Comparison of ENCODE assay signal across 10 mouse cellular contexts in the genomic region with DNA sequence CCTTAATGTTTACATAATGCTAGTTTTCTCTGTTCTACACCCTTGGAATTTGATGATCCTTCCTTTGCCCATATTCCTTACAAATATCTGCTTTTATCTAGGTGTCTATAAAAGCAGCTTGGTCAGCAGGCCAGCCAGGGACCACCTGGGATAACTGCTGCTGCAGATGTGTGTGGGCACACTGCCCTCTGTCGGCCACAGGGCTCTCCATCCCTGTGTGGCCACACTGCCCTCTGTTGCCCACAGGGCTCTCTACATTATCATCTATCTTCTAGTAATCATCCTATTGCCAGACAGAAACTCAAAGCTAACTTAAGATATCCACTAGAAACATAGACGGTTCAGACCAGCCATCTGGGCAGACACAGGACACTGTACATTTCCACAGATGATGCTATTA. TPM values are rescaled to one million over a fixed set of nuclear protein-coding genes. Genes with fewer than 3 reads are reported as not detected.
A peak's percentile ranks its signal among the peaks of the same experiment; 100 is the strongest.
DNase-seq lines count a peak whose midpoint lies in the region; ATAC-seq and TF ChIP-seq lines count a peak whose summit lies in the region.
"Had no signal": no experiment of that assay in that cellular context is flagged by ENCODE, and none has a peak within 500 bp of the region (broad histone marks: within the 10 kb centered on the region; RNA-seq: fewer than 3 reads in every experiment).

No protein-coding gene starts in this region.

- WGBS in forebrain, postnatal 0 days, result 15% methylated on average over 2 of the region's 2 CpGs
- WGBS in forebrain, embryonic 16.5 days, result 7% methylated on average over 2 of the region's 2 CpGs
- WGBS in kidney, embryonic 14.5 days, result 19% methylated on average over 2 of the region's 2 CpGs

- no peak for ATAC-seq in forebrain, postnatal 0 days
- ATAC-seq in forebrain, embryonic 16.5 days, result no peak
- ATAC-seq in kidney, embryonic 14.5 days (ENCODE audit: low FRiP score, low TSS enrichment), result peak; percentile 68; the same call in 1 of the 2 replicates

- H3K27me3 ChIP-seq in forebrain, postnatal 0 days (ENCODE audit: insufficient read depth, low read length), result no peaks in the 10 kb centered on the region
- no peaks in the 10 kb centered on the region for H3K27me3 ChIP-seq in forebrain, embryonic 16.5 days (replicated peaks; ENCODE audit: control insufficient read depth, insufficient read depth, low read length)
- no peaks in the 10 kb centered on the region for H3K27me3 ChIP-seq in kidney, embryonic 14.5 days (ENCODE audit: control insufficient read depth, insufficient read depth, low read length)
- H3K27me3 ChIP-seq: hindbrain, embryonic 15.5 days; neural tube, embryonic 13.5 days had no signal

- no peaks in the 10 kb centered on the region for H3K9me3 ChIP-seq in forebrain, postnatal 0 days (ENCODE audit: low read length)
- H3K9me3 ChIP-seq in forebrain, embryonic 16.5 days (ENCODE audit: control insufficient read depth, low read length), result no peaks in the 10 kb centered on the region
- no peaks in the 10 kb centered on the region for H3K9me3 ChIP-seq in kidney, embryonic 14.5 days (ENCODE audit: control insufficient read depth, low read length)
- H3K9me3 ChIP-seq: hindbrain, embryonic 15.5 days; neural tube, embryonic 13.5 days had no signal

- DNase-seq in forebrain, postnatal 0 days, result peak; percentile 34
- peak; percentile 40 for DNase-seq in right cerebral cortex, postnatal 14 days
- no peak for DNase-seq in right cerebral cortex, postnatal 25 days
- DNase-seq in cerebellum, postnatal 14 days, result peak; percentile 69 to 73
- peak; percentile 25 for DNase-seq in naive thymus-derived CD4-positive, alpha-beta T cell, adult 2 months (ENCODE audit: low read depth)
- DNase-seq in ovary, postnatal 10 days (ENCODE audit: low spot score), result no peak

- H3K4me3 ChIP-seq in forebrain, postnatal 0 days (ENCODE audit: low read depth, low read length), result no peak overlapping the region
- no peak overlapping the region for H3K4me3 ChIP-seq in forebrain, embryonic 16.5 days (replicated peaks; ENCODE audit: low read length)
- H3K4me3 ChIP-seq in kidney, embryonic 14.5 days (ENCODE audit: low read length), result no peak overlapping the region
- H3K4me3 ChIP-seq: hindbrain, embryonic 15.5 days; neural tube, embryonic 13.5 days had no signal

- peaks cover 77% of the 10 kb centered on the region for H3K36me3 ChIP-seq in forebrain, postnatal 0 days (ENCODE audit: insufficient read depth)
- peaks cover 23% of the 10 kb centered on the region for H3K36me3 ChIP-seq in forebrain, embryonic 16.5 days (ENCODE audit: control insufficient read depth, insufficient read depth)
- peaks cover 53% of the 10 kb centered on the region for H3K36me3 ChIP-seq in kidney, embryonic 14.5 days (ENCODE audit: control insufficient read depth, insufficient read depth, low read length)

- H3K27ac ChIP-seq in forebrain, postnatal 0 days (ENCODE audit: low read depth, low read length), result no peak overlapping the region
- H3K27ac ChIP-seq in forebrain, embryonic 16.5 days (ENCODE audit: low read length), result no peak overlapping the region
- no peak overlapping the region for H3K27ac ChIP-seq in kidney, embryonic 14.5 days (ENCODE audit: low read depth, low read length)
- H3K27ac ChIP-seq: hindbrain, embryonic 15.5 days; neural tube, embryonic 13.5 days had no signal

- no peak overlapping the region for H3K9ac ChIP-seq in forebrain, postnatal 0 days
- no peak overlapping the region for H3K9ac ChIP-seq in forebrain, embryonic 16.5 days (replicated peaks; ENCODE audit: low read depth, low read length)
- H3K9ac ChIP-seq in kidney, embryonic 14.5 days (ENCODE audit: low read depth, low read length), result no peak overlapping the region
- H3K9ac ChIP-seq: hindbrain, embryonic 15.5 days; neural tube, embryonic 13.5 days had no signal

- H3K4me1 ChIP-seq in forebrain, postnatal 0 days (ENCODE audit: insufficient read depth), result no peaks in the 10 kb centered on the region
- no peaks in the 10 kb centered on the region for H3K4me1 ChIP-seq in forebrain, embryonic 16.5 days (replicated peaks; ENCODE audit: control insufficient read depth, insufficient read depth, low read length)
- H3K4me1 ChIP-seq in kidney, embryonic 14.5 days (ENCODE audit: control insufficient read depth, insufficient read depth, low read length), result no peaks in the 10 kb centered on the region
- H3K4me1 ChIP-seq: hindbrain, embryonic 15.5 days; neural tube, embryonic 13.5 days had no signal

- TF ChIP-seq CTCF in forebrain, postnatal 0 days (IDR thresholded peaks at IDR 0.05; ENCODE audit: low read depth), result peak; percentile 84

- no peak overlapping the region for H3K4me2 ChIP-seq in forebrain, postnatal 0 days (ENCODE audit: low read depth)
- H3K4me2 ChIP-seq in forebrain, embryonic 16.5 days (ENCODE audit: low read length), result no peak overlapping the region
- no peak overlapping the region for H3K4me2 ChIP-seq in kidney, embryonic 14.5 days (replicated peaks; ENCODE audit: low read depth, low read length)
- H3K4me2 ChIP-seq: hindbrain, embryonic 15.5 days; neural tube, embryonic 13.5 days had no signal

RNA-seq across cellular contexts. Expression of a gene that starts 12.4 kb away (rescaled TPM):
- total RNA-seq in forebrain, postnatal 0 days (2014; rRNA removed), result 31.4 and 37.7 TPM in 2 replicates
- 67.8 and 68.6 TPM in 2 replicates for polyA plus RNA-seq in forebrain, postnatal 0 days (2015; fragmentation: Nextera tagmentation; extraction: Ambion mirVana)
- 69.1 and 69.7 TPM in 2 replicates for polyA plus RNA-seq in forebrain, embryonic 16.5 days (2015; fragmentation: Nextera tagmentation; extraction: Ambion mirVana)
- 67.9 and 111 TPM in 2 replicates for polyA plus RNA-seq in kidney, embryonic 14.5 days (2014; fragmentation: Nextera tagmentation; extraction: Ambion mirVana)

RNA-seq across cellular contexts. Expression of a gene that starts 39.8 kb away (rescaled TPM):
- total RNA-seq in forebrain, postnatal 0 days (2014; rRNA removed), result 14.2 and 15.2 TPM in 2 replicates
- polyA plus RNA-seq in forebrain, postnatal 0 days (2015; fragmentation: Nextera tagmentation; extraction: Ambion mirVana), result 3.8 and 5.1 TPM in 2 replicates
- 6.4 and 7.2 TPM in 2 replicates for polyA plus RNA-seq in forebrain, embryonic 16.5 days (2015; fragmentation: Nextera tagmentation; extraction: Ambion mirVana)
- 7.3 and 10.8 TPM in 2 replicates for polyA plus RNA-seq in kidney, embryonic 14.5 days (2014; fragmentation: Nextera tagmentation; extraction: Ambion mirVana)

RNA-seq across cellular contexts. Expression of a gene that starts 59.0 kb away (rescaled TPM):
- total RNA-seq in forebrain, postnatal 0 days (2014; rRNA removed), result 0.08 and 1.2 TPM in 2 replicates
- polyA plus RNA-seq in forebrain, postnatal 0 days (2015; fragmentation: Nextera tagmentation; extraction: Ambion mirVana), result 0.22 and 0.38 TPM in 2 replicates
- polyA plus RNA-seq in forebrain, embryonic 16.5 days (2015; fragmentation: Nextera tagmentation; extraction: Ambion mirVana), result 0.63 and 0.73 TPM in 2 replicates
- not detected in 2 replicates for polyA plus RNA-seq in kidney, embryonic 14.5 days (2014; fragmentation: Nextera tagmentation; extraction: Ambion mirVana)

Comparison
In these comparisons a context has a peak if more than half of its experiments do, and no peak if none do; other contexts are left out.
1. DNase-seq: peak in forebrain, postnatal 0 days (single experiment), right cerebral cortex, postnatal 14 days (single experiment), cerebellum, postnatal 14 days (2 of 2) and naive thymus-derived CD4-positive, alpha-beta T cell, adult 2 months (single experiment); none in right cerebral cortex, postnatal 25 days (single experiment) and ovary, postnatal 10 days (single experiment).